Mouse (Mus musculus) neural tube, embryonic 15.5 days (tissue): ENCODE results near the gene Flrt1. TPM values are rescaled to one million over a fixed set of nuclear protein-coding genes. Genes with fewer than 3 reads are reported as not detected.

ENCODE experiments used
- ATAC-seq: fragments of 200-750 bp; cut with Nextera tagmentation; 2 replicates; pipeline ENCODE4 v1.8.0; 2017; ENCODE audit warnings: mild to moderate bottlenecking, moderate TSS enrichment, moderate library complexity; ENCODE audit not compliant: low FRiP score
- H3K27ac ChIP-seq: fragments of 300-500 bp; sonication (generic); replicated peaks from 2 replicates; pipeline ENCODE4 v1.5.1; 2015; ENCODE audit warnings: mild to moderate bottlenecking, inconsistent platforms
- H3K27me3 ChIP-seq: fragments of 300-500 bp; sonication (generic); replicated peaks from 2 replicates; pipeline ENCODE4 v1.6.1; 2015; ENCODE audit warnings: inconsistent platforms
- H3K36me3 ChIP-seq: fragments of 300-500 bp; sonication (generic); 2 replicates; pipeline ENCODE4 v1.6.1; 2015; ENCODE audit warnings: inconsistent platforms
- H3K4me1 ChIP-seq: fragments of 300-500 bp; sonication (generic); 2 replicates; pipeline ENCODE4 v1.6.1; 2015; ENCODE audit warnings: inconsistent platforms
- H3K4me2 ChIP-seq: fragments of 300-500 bp; sonication (generic); 2 replicates; pipeline ENCODE4 v1.6.1; 2015; ENCODE audit warnings: inconsistent platforms, mild to moderate bottlenecking, moderate library complexity
- H3K4me3 ChIP-seq: fragments of 300-500 bp; sonication (generic); replicated peaks from 2 replicates; pipeline ENCODE4 v1.5.1; 2015; ENCODE audit warnings: mild to moderate bottlenecking, inconsistent platforms
- H3K9ac ChIP-seq: fragments of 300-500 bp; sonication (generic); replicated peaks from 2 replicates; pipeline ENCODE4 v1.6.1; 2015; ENCODE audit warnings: mild to moderate bottlenecking, inconsistent platforms
- H3K9me3 ChIP-seq: fragments of 300-500 bp; sonication (generic); replicated peaks from 2 replicates; pipeline ENCODE4 v1.6.1; 2016; ENCODE audit warnings: inconsistent platforms
- WGBS: fragments of 180-500 bp; shearing (Covaris S2); methylation state at CpG from one replicate; pipeline ENCODE4 v1.1.7; 2015; ENCODE audit warnings: mixed read lengths; 5-methylcytosine and 5-hydroxymethylcytosine counted together
- polyA plus RNA-seq: library from polyadenylated mRNA; unstranded; fragments of >200 nt; fragmentation: Nextera tagmentation; extraction: Ambion mirVana; gene quantifications from 2 replicates; pipeline ENCODE4 v1.2.1, GENCODE M21; 2015

Gene Flrt1
- polyA plus RNA-seq, 1 experiment from 2014 or later, result 10.9 TPM

DNA sequence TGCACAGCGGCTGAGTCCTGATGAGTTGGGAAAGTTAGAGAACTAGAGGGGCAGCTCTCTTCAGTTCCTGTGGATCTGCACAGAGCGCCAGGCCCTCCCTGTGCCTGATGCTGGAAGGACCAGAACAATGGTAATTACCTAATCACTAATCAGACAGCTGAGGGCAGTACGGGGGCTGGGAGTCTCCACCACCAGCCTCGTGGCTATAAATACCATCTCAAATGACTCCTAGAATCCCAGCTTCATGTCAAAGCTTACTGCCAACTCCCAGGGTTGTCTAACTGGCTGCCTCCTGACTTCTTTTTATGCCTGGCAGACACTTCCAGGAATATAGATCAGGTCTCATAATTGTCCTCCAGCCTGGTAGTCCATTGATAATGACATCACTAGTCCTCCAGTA lies 60.8 kb downstream of the Flrt1 start:
- WGBS, result 17% methylated on average over 4 of the region's 4 CpGs
- ATAC-seq, result no peak

DNA sequence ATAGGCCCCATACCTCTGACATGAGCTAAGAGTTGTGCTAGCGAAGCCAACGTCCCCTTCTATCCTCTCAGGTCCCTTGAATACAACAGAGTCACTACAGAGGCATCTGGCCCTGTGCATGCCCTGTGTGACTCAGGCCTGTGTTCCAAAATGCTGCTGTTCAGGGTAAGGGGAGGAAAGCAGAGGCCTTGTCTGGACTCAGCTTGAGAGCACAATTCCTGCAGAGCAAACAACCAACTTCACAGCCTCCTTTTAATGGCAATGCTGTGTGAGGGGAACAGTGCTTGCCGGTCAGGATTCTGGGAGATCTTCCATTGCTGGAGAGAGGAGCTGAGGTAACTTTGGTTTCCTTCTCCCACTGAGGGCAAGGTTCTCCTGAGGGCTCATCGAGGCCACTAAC lies 61.2 kb downstream of the Flrt1 start:
- WGBS, result 43% methylated on average over 4 of the region's 4 CpGs
- H3K4me3 ChIP-seq, result no peak overlapping the region
- peaks cover 6% of the 10 kb centered on the region for H3K4me1 ChIP-seq
- no peak overlapping the region for H3K9ac ChIP-seq
- H3K4me2 ChIP-seq, result no peak overlapping the region
- H3K27ac ChIP-seq, result no peak overlapping the region
- no peaks in the 10 kb centered on the region for H3K27me3 ChIP-seq
- H3K9me3 ChIP-seq, result no peaks in the 10 kb centered on the region
- no peaks in the 10 kb centered on the region for H3K36me3 ChIP-seq
- no peak for ATAC-seq

More for the DNA sequence above, 60.8 kb downstream of the Flrt1 start:
- H3K27me3 ChIP-seq, result no peaks in the 10 kb centered on the region
- no peak overlapping the region for H3K9ac ChIP-seq
- peaks cover 6% of the 10 kb centered on the region for H3K4me1 ChIP-seq
- H3K27ac ChIP-seq, result no peak overlapping the region
- H3K36me3 ChIP-seq, result no peaks in the 10 kb centered on the region
- no peak overlapping the region for H3K4me2 ChIP-seq
- H3K4me3 ChIP-seq, result no peak overlapping the region
- no peaks in the 10 kb centered on the region for H3K9me3 ChIP-seq

Other genes with a start within 250 kb of the Flrt1 start
- gene Ccdc88b, start 247.5 kb downstream of the Flrt1 start, polyA plus RNA-seq, result 0.92 and 1.8 TPM in 2 replicates
- gene Trmt112, start 196.0 kb downstream of the Flrt1 start, polyA plus RNA-seq, result 103 and 113 TPM in 2 replicates
- gene Prdx5, start 195.6 kb downstream of the Flrt1 start, polyA plus RNA-seq, result 392 and 417 TPM in 2 replicates
- gene Esrra, start 183.9 kb downstream of the Flrt1 start, polyA plus RNA-seq, result 16.9 and 17.1 TPM in 2 replicates
- 6.8 TPM in 2 replicates for gene Catsperz, start 180.3 kb downstream of the Flrt1 start, polyA plus RNA-seq
- gene Kcnk4, start 171.2 kb downstream of the Flrt1 start, polyA plus RNA-seq, result 11.8 and 13.8 TPM in 2 replicates
- 90.8 and 90.9 TPM in 2 replicates for gene Bad, start 163.9 kb downstream of the Flrt1 start, polyA plus RNA-seq
- gene Gpr137, start 163.2 kb downstream of the Flrt1 start, polyA plus RNA-seq, result 59.8 and 72.3 TPM in 2 replicates
- gene Ppp1r14b, start 130.8 kb downstream of the Flrt1 start, polyA plus RNA-seq, result 141 and 159 TPM in 2 replicates
- 14.1 and 23.4 TPM in 2 replicates for gene Plcb3, start 129.3 kb downstream of the Flrt1 start, polyA plus RNA-seq
- gene Fkbp2, start 125.2 kb downstream of the Flrt1 start, polyA plus RNA-seq, result 174 and 190 TPM in 2 replicates
- 68.6 and 83.1 TPM in 2 replicates for gene Vegfb, start 118.1 kb downstream of the Flrt1 start, polyA plus RNA-seq
- 24.8 and 28.1 TPM in 2 replicates for gene Dnajc4, start 113.2 kb downstream of the Flrt1 start, polyA plus RNA-seq
- gene Nudt22, start 109.6 kb downstream of the Flrt1 start, polyA plus RNA-seq, result 24.8 and 25.9 TPM in 2 replicates
- gene Trpt1, start 109.6 kb downstream of the Flrt1 start, polyA plus RNA-seq, result 16.5 and 22.1 TPM in 2 replicates
- gene Fermt3, start 86.3 kb downstream of the Flrt1 start, polyA plus RNA-seq, result 4.6 and 19.6 TPM in 2 replicates
- gene Stip1, start 65.8 kb downstream of the Flrt1 start, polyA plus RNA-seq, result 210 and 232 TPM in 2 replicates
- gene Macrod1, start 48.9 kb downstream of the Flrt1 start, polyA plus RNA-seq, result 7.2 and 7.7 TPM in 2 replicates
- gene Otub1, start 100.6 kb upstream of the Flrt1 start, polyA plus RNA-seq, result 226 and 235 TPM in 2 replicates
- gene Cox8a, start 111.9 kb upstream of the Flrt1 start, polyA plus RNA-seq, result 1,209 and 1,254 TPM in 2 replicates
- gene Naa40, start 135.5 kb upstream of the Flrt1 start, polyA plus RNA-seq, result 59.6 and 61.3 TPM in 2 replicates
- gene Rcor2, start 161.6 kb upstream of the Flrt1 start, polyA plus RNA-seq, result 14.8 and 15.3 TPM in 2 replicates
- gene Mark2, start 236.1 kb upstream of the Flrt1 start, polyA plus RNA-seq, result 47.4 and 51.9 TPM in 2 replicates